Mouse (Mus musculus): Measurements from ENCODE around the gene Bpifa1.
"Not testable (repeated sequence)": the region's sequence is repeated elsewhere in the genome, so short reads cannot be mapped to it uniquely, and the experiment has no call there.

Bpifa1 gene

DNA sequence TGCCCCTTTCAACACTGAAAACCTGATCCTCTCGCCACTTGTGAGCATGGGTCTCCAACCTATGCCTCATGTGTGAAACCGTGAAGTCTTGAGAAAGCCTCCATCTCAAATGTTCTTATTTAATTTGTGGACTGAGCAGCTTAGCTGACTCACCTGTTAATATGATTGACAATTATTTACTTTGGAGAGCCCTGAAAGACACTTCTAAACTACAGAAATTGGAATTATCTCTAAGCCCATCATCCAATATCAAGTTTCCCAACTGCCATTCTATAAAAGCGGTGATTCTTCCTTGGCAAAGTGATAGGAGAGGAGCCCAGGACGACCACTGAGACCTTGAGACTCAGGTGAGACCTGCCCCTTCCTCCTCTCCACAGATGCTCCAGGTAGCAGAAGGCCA is at the start of gene Bpifa1:
Bpifa1 (plus strand) TSS at position 301 of the 400 bp plus-strand sequence.
- no peak for DNase-seq (ENCODE audit: low spot score in 2 of 2)

GRCm38 (mm10) chr2:154097734-154098133 is 44.9 kb upstream of the Bpifa1 start:
- no peak for DNase-seq (ENCODE audit: low spot score in 2 of 2)

GRCm38 (mm10) chr2:154117381-154117780 is 25.3 kb upstream of the Bpifa1 start:
- no peak for DNase-seq (ENCODE audit: low spot score in 2 of 2)

DNA sequence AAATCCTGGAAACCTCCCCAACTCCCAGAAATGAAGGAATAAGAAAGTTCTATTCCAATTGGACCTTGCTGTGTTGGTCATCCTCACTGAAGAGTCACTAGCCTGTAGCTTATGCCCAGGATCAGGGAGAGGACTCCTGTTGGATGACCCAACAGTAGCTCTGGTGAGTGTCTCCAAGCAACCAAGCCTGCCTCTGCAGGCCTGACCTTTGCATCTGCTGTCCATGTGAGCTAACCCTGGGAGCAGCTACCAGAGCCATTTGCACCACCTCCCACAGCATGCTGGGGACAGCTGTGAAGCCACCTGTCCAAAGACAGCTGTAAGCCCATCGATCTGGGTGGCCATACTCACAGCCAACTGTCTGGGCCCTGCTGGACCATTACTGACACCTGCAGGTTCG is 12.6 kb upstream of the Bpifa1 start, which contains the start of gene Bpifa3:
Bpifa3 (plus strand) TSS at position 217 of the 400 bp plus-strand sequence.
- DNase-seq (ENCODE audit: low spot score in 2 of 2) = no peak

DNA sequence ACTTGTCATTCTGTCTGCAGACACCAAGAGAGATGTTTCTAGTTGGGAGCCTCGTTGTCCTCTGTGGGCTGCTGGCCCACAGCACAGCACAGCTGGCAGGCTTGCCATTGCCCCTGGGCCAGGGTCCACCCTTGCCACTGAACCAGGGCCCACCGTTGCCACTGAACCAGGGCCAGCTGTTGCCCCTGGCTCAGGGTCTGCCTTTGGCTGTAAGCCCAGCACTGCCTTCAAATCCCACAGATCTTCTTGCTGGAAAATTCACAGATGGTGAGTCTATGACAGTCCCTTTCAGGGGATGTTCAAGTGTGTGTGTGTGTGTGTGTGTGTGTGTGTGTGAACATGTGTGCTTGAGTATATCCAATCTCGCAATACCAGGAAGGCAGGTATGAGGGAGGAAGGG is 1.1 kb downstream of the Bpifa1 start:
- no peak for DNase-seq (ENCODE audit: low spot score in 2 of 2)

DNA sequence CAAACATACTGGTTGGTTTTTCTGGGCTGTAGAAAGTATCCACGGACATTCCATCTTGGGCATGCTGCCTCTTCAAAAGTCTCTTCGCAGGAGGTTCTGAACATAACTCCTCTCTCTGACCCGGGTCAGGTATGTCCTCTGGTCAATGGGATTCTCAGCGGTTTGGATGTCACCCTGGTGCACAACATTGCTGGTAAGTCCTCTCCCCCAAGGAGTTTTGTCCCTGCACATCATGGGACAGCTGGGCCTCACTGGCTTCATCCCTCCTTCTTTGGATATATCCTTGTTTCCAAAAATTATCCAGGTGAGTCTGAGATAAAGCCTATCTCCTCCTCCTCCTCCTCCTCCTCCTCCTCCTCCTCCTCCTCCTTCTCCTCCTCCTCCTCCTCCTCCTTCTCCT is 4.8 kb downstream of the Bpifa1 start:
- DNase-seq (ENCODE audit: low spot score in 2 of 2) = no peak

DNA sequence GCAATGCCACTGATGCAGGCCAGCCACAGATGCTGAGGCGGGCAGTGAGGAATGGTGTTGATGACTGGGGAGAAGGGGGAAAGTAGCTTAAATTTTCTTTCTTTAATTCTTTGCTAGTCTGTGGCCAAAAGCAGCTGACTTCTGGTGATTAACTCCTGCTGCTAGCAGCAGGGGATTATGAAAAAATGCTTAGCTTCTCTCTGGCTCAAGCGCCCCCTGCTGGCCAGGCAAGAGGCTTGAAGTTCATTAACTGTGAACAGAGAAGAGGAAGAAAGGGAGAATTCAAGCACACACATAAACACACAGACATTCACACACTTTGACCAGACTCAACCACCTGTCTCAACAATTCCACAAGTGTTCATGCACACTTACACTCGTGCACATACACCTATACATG is 15.8 kb downstream of the Bpifa1 start:
- DNase-seq (ENCODE audit: low spot score in 2 of 2) = no peak

- no peak for DNase-seq (ENCODE audit: low spot score in 2 of 2)
Observed at GRCm38 (mm10) chr2:154162307-154162706, 19.6 kb downstream of the Bpifa1 start, which contains the start of gene Bpifa5. Gene Bpifa5 (plus strand): TSS chr2:154162607.

DNA sequence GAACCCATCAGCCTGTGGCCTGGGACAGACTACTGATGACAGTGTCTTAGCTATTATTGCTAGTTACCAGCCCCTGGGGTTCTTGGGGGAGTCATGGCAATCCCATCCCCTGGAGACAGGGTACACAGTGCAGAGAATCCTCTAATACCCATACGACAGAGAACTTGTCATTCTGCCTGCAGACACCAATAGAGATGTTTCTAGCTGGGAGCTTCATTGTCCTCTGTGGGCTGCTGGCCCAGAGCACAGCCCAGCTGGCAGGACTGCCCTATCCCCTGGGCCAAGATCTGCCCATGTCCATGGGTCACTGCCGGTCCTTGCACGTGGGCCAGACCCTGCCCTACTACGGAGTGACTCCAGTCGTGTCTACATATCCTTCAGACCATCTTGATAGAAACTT is 20.6 kb downstream of the Bpifa1 start:
- DNase-seq (ENCODE audit: low spot score in 2 of 2) = no peak

GRCm38 (mm10) chr2:154169172-154169571 is 26.5 kb downstream of the Bpifa1 start:
- DNase-seq (ENCODE audit: low spot score in 2 of 2) = no peak

GRCm38 (mm10) chr2:154171621-154172020 is 28.9 kb downstream of the Bpifa1 start:
- no peak for DNase-seq (ENCODE audit: low spot score in 2 of 2)

- no peak for DNase-seq (ENCODE audit: low spot score in 2 of 2)
Observed at GRCm38 (mm10) chr2:154173313-154173712, 30.6 kb downstream of the Bpifa1 start.

DNA sequence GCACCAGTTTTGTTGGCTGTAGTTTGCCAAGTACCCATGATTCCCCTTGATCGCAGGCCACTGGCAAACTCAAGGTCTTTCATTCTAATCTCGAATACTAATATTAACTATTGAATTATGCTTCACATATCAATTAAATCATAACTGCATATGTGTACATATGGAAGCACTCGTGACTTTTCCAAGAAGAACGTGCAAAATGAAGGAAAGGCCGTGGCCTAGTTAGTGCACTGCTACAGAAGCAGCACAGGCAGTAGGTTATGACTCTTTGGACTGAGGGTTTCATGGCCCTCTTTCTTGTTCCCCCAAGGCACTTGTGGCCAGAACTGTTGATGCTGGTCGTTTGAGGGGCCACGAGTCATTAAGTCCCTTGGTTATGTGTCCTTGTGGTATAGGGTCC is 39.2 kb downstream of the Bpifa1 start:
- not testable (repeated sequence) for DNase-seq (ENCODE audit: low spot score in 2 of 2)

DNA sequence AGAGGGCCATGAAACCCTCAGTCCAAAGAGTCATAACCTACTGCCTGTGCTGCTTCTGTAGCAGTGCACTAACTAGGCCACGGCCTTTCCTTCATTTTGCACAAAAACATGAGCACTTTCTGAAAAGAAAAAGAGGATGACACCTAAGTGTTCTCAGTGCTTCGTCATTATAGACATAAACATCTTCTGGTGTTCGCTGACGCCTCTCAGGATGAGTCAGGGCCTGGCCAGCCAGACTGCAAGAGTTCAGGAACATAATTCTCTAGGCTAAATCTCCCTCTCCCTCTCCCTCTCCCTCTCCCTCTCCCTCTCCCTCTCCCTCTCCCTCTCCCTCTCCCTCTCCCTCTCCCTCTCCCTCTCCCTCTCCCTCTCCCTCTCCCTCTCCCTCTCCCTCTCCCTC is 40.4 kb downstream of the Bpifa1 start:
- DNase-seq (ENCODE audit: low spot score in 2 of 2) = not testable (repeated sequence)

DNA sequence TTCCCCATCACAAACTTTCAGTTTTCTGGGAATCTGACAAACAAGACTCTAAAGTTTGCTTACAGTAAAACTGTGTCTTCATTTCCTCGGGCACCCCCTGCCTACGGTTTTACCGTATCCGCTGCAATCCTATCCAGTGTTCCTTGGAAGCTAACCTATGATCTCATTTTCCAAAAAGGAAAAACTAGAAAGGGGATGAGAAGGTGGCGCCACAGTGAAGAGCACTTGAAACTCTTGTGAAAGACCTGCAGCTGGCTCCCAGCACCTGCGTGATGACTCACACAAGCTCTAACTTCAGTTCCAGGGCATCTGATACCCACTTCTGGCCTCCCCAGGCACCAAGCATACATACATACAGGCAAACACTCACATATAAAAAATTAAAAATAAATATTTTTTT is 42.6 kb downstream of the Bpifa1 start:
- no peak for DNase-seq (ENCODE audit: low spot score in 2 of 2)

DNA sequence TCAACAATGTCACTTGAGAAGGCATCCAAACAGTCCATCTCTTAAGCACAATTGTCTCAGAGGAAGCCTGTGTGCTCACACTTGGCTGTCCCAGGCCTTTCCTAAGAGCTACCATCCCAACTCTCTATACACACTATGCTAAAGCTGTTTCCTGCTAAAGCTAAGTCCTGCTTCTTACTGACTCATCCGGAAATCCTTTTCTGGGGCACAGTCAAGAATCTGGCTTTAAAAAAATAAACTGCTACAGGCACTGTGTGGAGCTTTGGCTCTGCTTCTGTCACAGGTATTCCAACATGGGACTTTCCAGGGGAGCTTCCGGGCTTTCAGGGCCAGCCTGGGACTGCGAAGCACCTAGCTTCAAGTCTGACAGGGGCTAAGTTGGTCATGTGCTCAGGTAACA is 43.1 kb downstream of the Bpifa1 start:
- no peak for DNase-seq (ENCODE audit: low spot score in 2 of 2)

GRCm38 (mm10) chr2:154187468-154187867 is 44.8 kb downstream of the Bpifa1 start:
- no peak for DNase-seq (ENCODE audit: low spot score in 2 of 2)

GRCm38 (mm10) chr2:154189877-154190434 is 47.3 kb downstream of the Bpifa1 start:
- DNase-seq (ENCODE audit: low spot score in 2 of 2) = no peak

DNA sequence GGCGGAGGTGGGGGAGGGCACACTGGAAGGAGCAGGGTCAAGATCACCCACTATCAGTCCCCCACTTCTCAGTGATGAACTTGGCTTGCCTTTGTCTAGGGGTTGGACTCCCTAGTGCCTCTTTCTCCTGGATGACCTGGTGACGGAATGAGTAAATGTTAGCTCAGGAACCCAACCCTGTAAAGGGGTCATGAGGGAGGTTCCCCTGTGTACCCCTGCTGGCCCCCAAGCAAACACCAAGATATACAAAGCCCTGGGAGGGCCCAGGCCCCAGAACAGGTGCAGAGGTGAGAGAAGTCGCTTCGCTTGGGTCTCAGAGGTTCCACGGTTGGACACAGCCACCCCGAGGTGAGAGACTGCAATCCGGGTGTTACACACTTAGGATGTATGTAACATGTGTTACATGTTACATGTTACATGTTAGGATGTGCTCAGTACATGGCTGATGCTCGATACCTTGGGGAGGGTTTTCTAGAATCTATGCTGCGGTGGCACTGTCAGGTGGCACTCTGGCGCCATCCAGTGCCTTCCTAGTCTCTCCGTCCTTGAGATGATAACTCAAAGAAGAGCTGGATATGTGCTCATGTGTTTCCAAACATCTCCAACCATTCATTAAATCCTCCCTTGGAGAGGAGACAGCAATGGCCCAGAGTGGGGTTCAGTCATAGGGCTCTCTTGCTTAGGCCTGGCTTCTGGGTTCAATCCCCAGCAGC is 48.0 kb downstream of the Bpifa1 start, which contains the start of gene Bpifb1:
Bpifb1 (plus strand) TSS at position 273 of the 713 bp plus-strand sequence.
- DNase-seq (ENCODE audit: low spot score in 2 of 2) = no peak

GRCm38 (mm10) chr2:154192141-154192540 is 49.5 kb downstream of the Bpifa1 start:
- DNase-seq (ENCODE audit: low spot score in 2 of 2) = no peak

DNA sequence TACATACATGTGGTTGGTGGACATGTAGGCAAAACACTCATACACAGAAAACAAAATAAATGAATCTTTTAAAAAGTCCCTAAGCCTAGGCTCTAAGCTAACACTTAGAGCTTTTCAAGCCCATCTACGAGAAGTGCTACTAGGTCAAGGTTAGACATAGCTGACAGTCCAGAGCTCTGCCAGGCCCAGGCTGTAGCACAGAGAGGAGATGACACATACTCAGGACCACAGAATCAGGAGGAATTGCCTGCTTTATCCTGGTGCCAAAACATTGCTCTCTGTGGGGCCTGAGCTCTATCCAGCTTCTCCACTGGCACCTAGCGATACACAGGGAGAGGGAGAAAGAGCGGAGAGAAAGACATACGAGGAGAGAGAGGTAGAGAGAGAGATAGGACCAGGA is 50.4 kb downstream of the Bpifa1 start:
- DNase-seq (ENCODE audit: low spot score in 2 of 2) = no peak

- no peak for DNase-seq (ENCODE audit: low spot score in 2 of 2)
Observed at GRCm38 (mm10) chr2:154193994-154194504, 51.4 kb downstream of the Bpifa1 start.

GRCm38 (mm10) chr2:154197036-154197435 is 54.4 kb downstream of the Bpifa1 start:
- DNase-seq (ENCODE audit: low spot score in 2 of 2) = no peak

All from spleen, postnatal 4 days (tissue).